Mouse (Mus musculus) olfactory bulb, adult 2 months (tissue): ENCODE results near the gene Fignl2.

ENCODE experiments used
- CTCF ChIP-seq: fragments of 200-500 bp; IDR thresholded peaks from 2 replicates; pipeline ENCODE4 v1.5.1; 2012; ENCODE audit warnings: low read depth, mild to moderate bottlenecking, low read length, moderate library complexity; ENCODE audit not compliant: insufficient read depth
- POLR2A ChIP-seq: fragments of 200-500 bp; IDR thresholded peaks from 2 replicates; pipeline ENCODE4 v1.6.1; 2012; ENCODE audit warnings: mild to moderate bottlenecking, low read depth, low read length, moderate library complexity; ENCODE audit not compliant: insufficient read depth

- no peak for TF ChIP-seq CTCF
- no peak for TF ChIP-seq POLR2A
Observed at GRCm38 (mm10) chr15:101091551-101091950, 13.2 kb upstream of the Fignl2 start.
